Mouse (Mus musculus) ES-E14 (cell line): ENCODE measurements around the gene Rras.

Experiments
- HCFC1 ChIP-seq: IDR thresholded peaks from 2 replicates; pipeline ENCODE4 v1.6.1; 2012; ENCODE audit warnings: low read length, inconsistent platforms, borderline replicate concordance; ENCODE audit not compliant: insufficient read depth
- MAFK ChIP-seq: IDR thresholded peaks from 2 replicates; pipeline ENCODE4 v1.6.1; 2014; ENCODE audit warnings: mild to moderate bottlenecking, low read depth, low read length, inconsistent platforms; ENCODE audit not compliant: insufficient read depth
- ZNF384 ChIP-seq: IDR thresholded peaks from 2 replicates; pipeline ENCODE4 v1.6.1; 2012; ENCODE audit warnings: low read depth, low read length, inconsistent platforms

DNA sequence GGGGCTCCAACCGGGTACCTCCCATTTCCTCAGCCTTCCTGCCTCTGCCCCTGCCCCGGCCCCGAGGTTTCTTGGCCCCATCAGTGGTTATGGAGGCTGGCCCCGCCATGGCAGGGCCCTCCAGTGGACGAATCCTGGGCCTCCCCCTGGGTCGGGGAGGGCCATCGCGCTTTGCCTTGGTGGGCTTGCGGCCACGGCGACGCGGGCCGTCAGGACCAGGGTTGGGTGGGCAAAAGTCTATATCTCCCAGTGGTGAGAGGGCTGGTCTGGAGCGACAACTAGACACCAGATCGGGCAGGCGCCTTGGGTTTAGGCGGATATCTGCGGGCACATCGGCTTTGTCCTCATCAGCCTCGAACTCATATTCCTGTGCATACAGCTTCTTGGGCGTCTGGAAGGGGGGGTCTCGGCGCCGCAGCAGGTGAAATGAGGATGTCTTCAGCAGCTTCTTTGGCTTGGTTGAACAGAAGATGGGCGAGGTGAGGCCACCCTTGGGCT lies 29.1 kb downstream of the Rras start:
- TF ChIP-seq HCFC1 (no peak), MAFK (no peak), ZNF384 (no peak)
